Mouse (Mus musculus): ENCODE data around the gene Defb19.

GRCm38 (mm10) chr2:152607746-152608145, 27.6 kb upstream of the Defb19 start:
- TF ChIP-seq CTCF (IDR thresholded peaks at IDR 0.05) (no peak), EP300 (IDR thresholded peaks at IDR 0.05) (no peak)
